Mouse (Mus musculus) heart, postnatal 0 days (tissue): ENCODE measurements around the gene Slco2b1. TPM values are rescaled to one million over a fixed set of nuclear protein-coding genes. Genes with fewer than 3 reads are reported as not detected.

Experiments
- ATAC-seq: fragments of 200-750 bp; cut with Nextera tagmentation; 2 replicates; pipeline ENCODE4 v1.8.0; 2017; ENCODE audit warnings: low read depth, moderate number of reproducible peaks, moderate library complexity; ENCODE audit not compliant: insufficient read depth
- DNase-seq: peaks from one replicate; pipeline ENCODE4 v3.0.0-alpha.2; 2016; ENCODE audit warnings: low spot score
- H3K27ac ChIP-seq: fragments of 300-500 bp; sonication (generic); 2 replicates; pipeline ENCODE4 v1.5.1; 2014; ENCODE audit warnings: low read depth, mild to moderate bottlenecking
- H3K27me3 ChIP-seq: fragments of 300-500 bp; sonication (generic); 2 replicates; pipeline ENCODE4 v1.6.1; 2014; ENCODE audit warnings: low read length, mixed read lengths; ENCODE audit not compliant: control insufficient read depth, insufficient read depth
- H3K36me3 ChIP-seq: fragments of 300-500 bp; sonication (generic); replicated peaks from 2 replicates; pipeline ENCODE4 v1.6.1; 2014; ENCODE audit warnings: low read length, mixed read lengths; ENCODE audit not compliant: control insufficient read depth, insufficient read depth
- H3K4me1 ChIP-seq: fragments of 300-500 bp; sonication (generic); 2 replicates; pipeline ENCODE4 v1.6.1; 2014; ENCODE audit warnings: antibody characterized with exemption; ENCODE audit not compliant: control insufficient read depth, insufficient read depth
- H3K4me2 ChIP-seq: fragments of 300-500 bp; sonication (generic); 2 replicates; pipeline ENCODE4 v1.6.1; 2014; ENCODE audit warnings: low read depth, mild to moderate bottlenecking, low read length, moderate library complexity
- H3K4me3 ChIP-seq: fragments of 300-500 bp; sonication (generic); 2 replicates; pipeline ENCODE4 v1.5.1; 2014; ENCODE audit warnings: low read depth, low read length
- H3K9ac ChIP-seq: fragments of 300-500 bp; sonication (generic); replicated peaks from 2 replicates; pipeline ENCODE4 v1.6.1; 2014; ENCODE audit warnings: low read depth, low read length, mixed read lengths
- H3K9me3 ChIP-seq: fragments of 300-500 bp; sonication (generic); replicated peaks from 2 replicates; pipeline ENCODE4 v1.6.1; 2016; ENCODE audit warnings: low read length; ENCODE audit not compliant: control insufficient read depth
- CTCF ChIP-seq: IDR thresholded peaks from 2 replicates; pipeline ENCODE4 v1.5.1; 2016; ENCODE audit warnings: antibody characterized with exemption, control low read depth, low read depth
- EP300 ChIP-seq: IDR thresholded peaks from 2 replicates; pipeline ENCODE4 v1.6.1; 2016; ENCODE audit warnings: antibody characterized with exemption, low read depth
- WGBS: fragments of 180-500 bp; shearing (Covaris S2); extraction: QIAGEN DNeasy Blood & Tissue Kit; methylation state at CpG from one replicate; pipeline ENCODE4 v1.1.7; 2014; 5-methylcytosine and 5-hydroxymethylcytosine counted together
- polyA plus RNA-seq: library from polyadenylated mRNA; unstranded; fragments of >200 nt; fragmentation: Nextera tagmentation; extraction: Ambion mirVana; gene quantifications from 2 replicates; pipeline ENCODE4 v1.2.1, GENCODE M21; 2015
- total RNA-seq: library from RNA; depleted of rRNA; stranded (reverse); fragments of >200 nt; gene quantifications from 2 replicates; pipeline ENCODE4 v1.2.3, GENCODE M21; 2014; ENCODE audit warnings: low replicate concordance

Gene Slco2b1
- total and polyA plus RNA-seq, 2 experiments from 2014 or later, result 2.4 to 7.8 TPM

DNA sequence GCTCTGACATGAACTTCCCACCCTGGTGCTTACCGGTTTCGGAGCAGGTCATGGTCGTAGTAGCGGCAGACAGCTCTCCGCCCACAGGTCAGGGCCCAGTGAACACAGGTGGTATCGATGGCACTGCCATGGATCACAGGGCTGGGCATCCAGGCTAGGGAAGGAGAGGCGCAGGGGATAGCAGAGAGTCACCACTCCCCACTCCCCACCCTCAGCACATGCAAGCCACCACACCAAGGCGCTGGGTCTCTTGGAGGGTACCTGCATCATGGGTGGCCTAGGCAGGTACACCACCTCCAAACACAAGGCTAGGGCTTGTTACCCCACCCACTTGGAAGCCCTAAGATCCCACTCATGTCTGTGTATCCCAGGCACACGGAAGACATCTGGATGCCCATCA is 50.1 kb downstream of the Slco2b1 start:
- TF ChIP-seq EP300, result no peak
- TF ChIP-seq CTCF, result no peak
- H3K27ac ChIP-seq, result no peak overlapping the region
- no peaks in the 10 kb centered on the region for H3K36me3 ChIP-seq
- H3K27me3 ChIP-seq, result peaks cover 27% of the 10 kb centered on the region
- 91% methylated on average over 9 of the region's 9 CpGs for WGBS
- H3K4me2 ChIP-seq, result no peak overlapping the region
- no peak for DNase-seq
- H3K9me3 ChIP-seq, result no peaks in the 10 kb centered on the region
- no peak overlapping the region for H3K9ac ChIP-seq
- no peak overlapping the region for H3K4me3 ChIP-seq
- ATAC-seq, result no peak
- peaks cover 20% of the 10 kb centered on the region for H3K4me1 ChIP-seq

DNA sequence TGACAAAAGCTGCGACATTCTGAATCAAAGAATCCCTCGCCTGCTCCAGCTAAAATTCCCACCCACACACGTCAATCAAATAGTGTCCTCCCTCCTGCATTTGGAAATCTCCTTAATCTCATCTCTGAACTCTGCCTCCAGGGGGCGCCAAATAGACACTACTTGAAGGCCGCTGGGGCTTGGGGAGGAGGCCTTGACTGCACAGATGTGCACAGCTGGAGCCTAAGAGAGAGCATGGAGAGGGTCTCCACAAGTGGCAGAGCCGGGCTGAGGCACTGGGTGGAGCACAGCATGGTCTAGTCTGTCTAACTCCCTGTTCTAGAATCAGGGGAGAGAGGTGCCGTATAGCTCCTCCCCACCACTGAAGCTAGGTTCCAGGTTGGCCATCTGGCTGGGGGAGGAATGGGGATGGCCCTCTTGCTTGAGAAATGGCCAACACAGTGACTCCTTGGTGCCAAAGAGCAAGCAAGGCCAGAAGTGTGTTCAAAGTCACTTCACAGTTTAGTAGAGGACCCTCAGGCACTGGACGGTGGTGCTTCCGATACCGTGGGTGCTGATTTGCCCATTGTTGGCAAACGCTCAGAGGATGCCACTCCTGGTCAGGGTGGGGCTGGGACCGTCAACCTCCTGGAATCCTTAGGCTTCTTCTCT is 51.6 kb downstream of the Slco2b1 start:
- TF ChIP-seq EP300, result no peak
- peak; percentile 83 for TF ChIP-seq CTCF
- H3K27me3 ChIP-seq, result peaks cover 29% of the 10 kb centered on the region
- WGBS, result 45% methylated on average over 12 of the region's 12 CpGs
- no peak overlapping the region for H3K27ac ChIP-seq
- no peak overlapping the region for H3K4me2 ChIP-seq
- no peaks in the 10 kb centered on the region for H3K36me3 ChIP-seq
- peak; percentile 67 for DNase-seq
- H3K4me1 ChIP-seq, result peaks cover 7% of the 10 kb centered on the region
- H3K4me3 ChIP-seq, result no peak overlapping the region
- H3K9ac ChIP-seq, result no peak overlapping the region
- no peaks in the 10 kb centered on the region for H3K9me3 ChIP-seq
- ATAC-seq, result peak; percentile 61; the same call in 1 of the 2 replicates

DNA sequence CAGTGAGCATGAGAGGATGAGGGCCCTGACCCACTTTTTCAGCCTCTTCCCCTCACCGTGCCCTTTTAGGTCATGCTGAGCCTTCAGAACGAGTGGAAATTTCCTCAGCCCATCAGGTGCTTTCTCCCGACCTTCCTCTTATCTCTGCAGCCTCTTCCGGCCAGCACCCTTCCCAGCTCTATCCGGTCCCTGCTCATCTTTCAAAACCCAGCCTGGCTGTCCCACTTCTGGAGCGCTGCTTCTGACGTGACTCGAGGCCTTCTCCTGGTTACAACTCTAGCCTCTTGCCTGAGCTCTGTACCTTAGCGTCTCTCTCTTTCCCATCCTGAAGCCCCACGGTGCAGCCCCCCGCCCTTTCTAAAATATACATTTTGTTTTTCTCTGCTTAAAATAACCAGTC is 56.9 kb downstream of the Slco2b1 start:
- Histone ChIP-seq H3K27ac (no peak overlapping the region), H3K4me1 (no peaks in the 10 kb centered on the region), H3K36me3 (no peaks in the 10 kb centered on the region), H3K27me3 (peaks cover 17% of the 10 kb centered on the region), H3K9ac (no peak overlapping the region), H3K4me2 (no peak overlapping the region), H3K4me3 (no peak overlapping the region), H3K9me3 (no peaks in the 10 kb centered on the region)
- ATAC-seq (no peak), DNase-seq (no peak)
- TF ChIP-seq EP300, result no peak
- no peak for TF ChIP-seq CTCF
- 52% methylated on average over 11 of the region's 11 CpGs for WGBS

DNA sequence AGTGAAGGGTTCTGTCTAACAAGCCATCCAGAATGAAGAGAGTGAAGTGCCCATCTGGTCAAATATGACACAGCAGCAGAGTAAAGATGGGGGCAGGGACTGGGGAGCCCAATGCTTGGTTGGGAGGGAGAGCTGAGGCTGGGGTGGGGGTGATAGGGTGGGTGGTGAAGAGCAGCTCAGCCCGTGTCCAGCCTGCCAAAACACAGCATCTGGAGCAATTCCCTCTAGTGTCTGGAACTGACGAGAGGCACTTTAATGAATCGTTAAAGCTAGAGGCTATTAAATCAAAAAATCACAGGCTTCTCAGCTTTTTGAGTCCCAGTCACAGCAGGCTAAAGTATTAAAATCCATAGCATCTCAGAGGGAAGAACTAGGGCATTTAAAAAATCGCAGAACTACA is 61.6 kb downstream of the Slco2b1 start:
- H3K9me3 ChIP-seq, result no peaks in the 10 kb centered on the region
- no peak for TF ChIP-seq EP300
- TF ChIP-seq CTCF, result no peak
- peaks cover 10% of the 10 kb centered on the region for H3K27me3 ChIP-seq
- no peak overlapping the region for H3K9ac ChIP-seq
- no peaks in the 10 kb centered on the region for H3K4me1 ChIP-seq
- H3K4me3 ChIP-seq, result no peak overlapping the region
- H3K4me2 ChIP-seq, result no peak overlapping the region
- H3K36me3 ChIP-seq, result no peaks in the 10 kb centered on the region
- H3K27ac ChIP-seq, result no peak overlapping the region
- 63% methylated on average over 4 of the region's 4 CpGs for WGBS
- ATAC-seq, result no peak
- DNase-seq, result no peak

DNA sequence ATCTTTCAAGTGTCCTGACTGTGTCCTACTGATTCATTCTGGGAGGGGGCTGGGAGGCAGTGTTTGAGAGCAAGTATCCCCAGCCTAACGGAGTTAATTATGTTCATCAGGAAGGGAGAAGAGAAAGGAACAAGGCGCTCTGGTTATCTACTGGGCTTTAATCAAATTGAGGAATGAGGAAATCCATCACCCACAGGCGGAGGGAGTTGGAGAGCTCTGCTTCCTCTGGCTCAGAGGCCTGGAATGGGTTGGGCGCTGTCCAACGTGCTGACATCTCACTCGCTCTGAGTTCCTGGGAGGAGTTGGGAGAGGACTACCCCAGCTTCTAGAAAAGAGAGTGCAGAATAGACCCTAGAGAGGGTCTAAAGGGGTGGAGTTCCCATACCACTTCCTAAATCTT is 62.5 kb downstream of the Slco2b1 start:
- under 1% methylated on average over 6 of the region's 6 CpGs for WGBS
- H3K4me2 ChIP-seq, result no peak overlapping the region
- no peak overlapping the region for H3K27ac ChIP-seq
- TF ChIP-seq CTCF, result peak; percentile 17; the same call in 1 of the 2 replicates
- TF ChIP-seq EP300, result no peak
- ATAC-seq, result peak; percentile 39; the same call in 1 of the 2 replicates
- peaks cover 3% of the 10 kb centered on the region; the same call in 1 of the 2 replicates for H3K27me3 ChIP-seq
- DNase-seq, result peak; percentile 55
- H3K36me3 ChIP-seq, result no peaks in the 10 kb centered on the region
- H3K9me3 ChIP-seq, result no peaks in the 10 kb centered on the region
- no peak overlapping the region for H3K9ac ChIP-seq
- H3K4me3 ChIP-seq, result no peak overlapping the region
- no peaks in the 10 kb centered on the region for H3K4me1 ChIP-seq

DNA sequence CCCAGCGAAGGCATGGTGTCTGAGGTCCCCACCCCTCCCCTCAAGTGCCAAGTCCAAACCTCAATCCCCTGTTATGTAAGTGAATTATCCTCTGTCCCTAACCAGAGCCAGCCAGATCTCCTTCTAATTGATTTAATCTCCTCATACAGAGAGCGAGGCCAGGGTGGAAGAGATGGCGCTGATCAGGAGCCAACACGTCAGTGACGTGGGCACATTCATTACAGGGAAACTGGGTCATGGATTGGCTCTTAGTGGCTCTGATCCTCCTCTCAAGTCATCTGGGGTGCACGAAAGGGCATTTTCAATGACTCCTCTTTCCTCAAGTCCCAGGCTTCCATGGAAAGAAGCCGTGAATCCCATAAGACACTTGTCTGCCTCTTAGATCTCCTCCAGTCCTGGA is 66.4 kb downstream of the Slco2b1 start:
- DNase-seq (no peak), ATAC-seq (no peak)
- 73% methylated on average over 7 of the region's 7 CpGs for WGBS
- peaks cover 11% of the 10 kb centered on the region; the same call in 1 of the 2 replicates for H3K27me3 ChIP-seq
- no peaks in the 10 kb centered on the region for H3K36me3 ChIP-seq
- no peaks in the 10 kb centered on the region for H3K4me1 ChIP-seq
- no peak overlapping the region for H3K27ac ChIP-seq
- H3K4me2 ChIP-seq, result no peak overlapping the region
- no peak overlapping the region for H3K4me3 ChIP-seq
- H3K9me3 ChIP-seq, result no peaks in the 10 kb centered on the region
- no peak overlapping the region for H3K9ac ChIP-seq
- TF ChIP-seq EP300 (no peak), CTCF (no peak)
